Mouse (Mus musculus) heart, adult 2 months (tissue): ENCODE data around the gene Plcl2. TPM values are rescaled to one million over a fixed set of nuclear protein-coding genes. Genes with fewer than 3 reads are reported as not detected.

Experiments used
- DNase-seq, 2 experiments: peaks; one replicate each; pipeline ENCODE4 v3.0.0; 2021
- H3K27ac ChIP-seq: fragments of 200-600 bp; 2 replicates; pipeline ENCODE4 v1.8.1; 2022
- H3K27me3 ChIP-seq: fragments of 200-500 bp; 2 replicates; pipeline ENCODE4 v1.6.1; 2012; ENCODE audit warnings: mild to moderate bottlenecking, low read length, inconsistent platforms, mixed read lengths; ENCODE audit not compliant: control insufficient read depth, insufficient read depth
- H3K36me3 ChIP-seq: fragments of 200-500 bp; 2 replicates; pipeline ENCODE4 v1.6.1; 2012; ENCODE audit warnings: low read length, inconsistent platforms; ENCODE audit not compliant: control insufficient read depth, insufficient read depth
- H3K4me1 ChIP-seq: fragments of 200-500 bp; 2 replicates; pipeline ENCODE4 v1.6.1; 2011; ENCODE audit warnings: low read length; ENCODE audit not compliant: control insufficient read depth, insufficient read depth
- H3K4me3 ChIP-seq: fragments of 200-600 bp; 2 replicates; pipeline ENCODE4 v1.8.1; 2022
- H3K79me2 ChIP-seq: fragments of 200-500 bp; replicated peaks from 2 replicates; pipeline ENCODE4 v1.6.1; 2012; ENCODE audit warnings: mild to moderate bottlenecking, inconsistent platforms, low read length, moderate library complexity, mixed read lengths; ENCODE audit not compliant: control insufficient read depth, insufficient read depth
- H3K9ac ChIP-seq: fragments of 200-500 bp; 2 replicates; pipeline ENCODE4 v1.6.1; 2012; ENCODE audit warnings: low read depth, mild to moderate bottlenecking, control low read depth, inconsistent platforms, low read length, mixed read lengths
- CTCF ChIP-seq: fragments of 200-600 bp; IDR thresholded peaks from 2 replicates; pipeline ENCODE4 v1.8.1; 2022; ENCODE audit warnings: antibody characterized with exemption, mild to moderate bottlenecking, moderate library complexity
- EP300 ChIP-seq: fragments of 200-500 bp; IDR thresholded peaks from 2 replicates; pipeline ENCODE4 v1.6.1; 2011; ENCODE audit warnings: low read depth, low read length, control low read depth; ENCODE audit not compliant: insufficient read depth
- POLR2A ChIP-seq: fragments of 200-500 bp; IDR thresholded peaks from 2 replicates; pipeline ENCODE4 v1.6.1; 2011; ENCODE audit warnings: mild to moderate bottlenecking, low read depth, low read length, control low read depth; ENCODE audit not compliant: insufficient read depth
- WGBS: fragments of 180-500 bp; shearing (Covaris S2); methylation state at CpG from one replicate; pipeline ENCODE4 v1.1.7; 2018; 5-methylcytosine and 5-hydroxymethylcytosine counted together
- intact Hi-C: fragments of 180-260 bp; cut with DNase I; formaldehyde crosslinking; loops from one replicate; pipeline ENCODE4 v1.15.1; 2025
- polyA plus RNA-seq: library from polyadenylated mRNA; depleted of rRNA; stranded (reverse); fragments of >200 nt; gene quantifications from 2 replicates; pipeline ENCODE4 v1.2.3, GENCODE M21; 2012
- total RNA-seq, 2 experiments: library from RNA; stranded (reverse); gene quantifications; 2 replicates each; pipeline ENCODE4 v1.2.3; 2021

The Plcl2 gene
- total and polyA plus RNA-seq, 3 experiments = 2.8 to 8.0 (median 7.5) TPM

DNA sequence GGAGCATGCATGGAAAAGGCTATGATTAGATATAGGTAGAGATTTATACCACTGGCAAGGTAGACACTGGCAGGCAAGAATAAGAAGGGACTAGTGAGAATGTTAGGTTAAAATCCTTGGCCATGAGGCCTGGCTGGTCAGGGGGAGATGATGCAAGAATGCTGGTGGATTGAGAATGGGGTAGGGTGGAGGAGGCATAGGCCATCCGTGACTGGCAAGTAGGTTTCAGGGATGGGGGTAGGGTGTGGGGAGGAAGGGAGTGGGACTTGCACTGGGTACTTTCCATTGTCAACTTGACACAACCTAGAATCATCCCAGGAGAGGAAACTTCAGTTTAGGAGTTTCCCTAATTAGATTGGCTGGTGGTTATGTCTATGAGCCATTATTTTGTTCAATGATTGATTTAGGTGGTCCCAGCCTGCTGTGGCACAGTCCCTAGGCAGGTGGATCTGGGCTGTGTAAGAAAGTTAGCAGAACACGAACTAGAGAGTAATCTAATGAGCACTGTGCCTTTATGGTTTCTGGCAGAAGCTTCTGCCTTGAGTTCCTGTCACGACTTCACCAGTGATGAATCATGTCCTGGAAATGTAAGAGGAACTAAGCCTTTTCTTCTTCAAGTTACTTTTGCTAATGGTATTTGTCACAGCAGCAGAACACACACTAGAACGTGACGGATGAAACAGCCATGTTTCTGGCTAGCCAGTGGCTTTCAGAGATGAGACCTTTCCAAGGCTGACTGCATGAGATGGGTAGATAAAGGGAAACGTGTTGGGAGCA is 4.9 kb upstream of the Plcl2 start:
- H3K9ac ChIP-seq = no peak overlapping the region
- intact Hi-C loops = no loop called here

DNA sequence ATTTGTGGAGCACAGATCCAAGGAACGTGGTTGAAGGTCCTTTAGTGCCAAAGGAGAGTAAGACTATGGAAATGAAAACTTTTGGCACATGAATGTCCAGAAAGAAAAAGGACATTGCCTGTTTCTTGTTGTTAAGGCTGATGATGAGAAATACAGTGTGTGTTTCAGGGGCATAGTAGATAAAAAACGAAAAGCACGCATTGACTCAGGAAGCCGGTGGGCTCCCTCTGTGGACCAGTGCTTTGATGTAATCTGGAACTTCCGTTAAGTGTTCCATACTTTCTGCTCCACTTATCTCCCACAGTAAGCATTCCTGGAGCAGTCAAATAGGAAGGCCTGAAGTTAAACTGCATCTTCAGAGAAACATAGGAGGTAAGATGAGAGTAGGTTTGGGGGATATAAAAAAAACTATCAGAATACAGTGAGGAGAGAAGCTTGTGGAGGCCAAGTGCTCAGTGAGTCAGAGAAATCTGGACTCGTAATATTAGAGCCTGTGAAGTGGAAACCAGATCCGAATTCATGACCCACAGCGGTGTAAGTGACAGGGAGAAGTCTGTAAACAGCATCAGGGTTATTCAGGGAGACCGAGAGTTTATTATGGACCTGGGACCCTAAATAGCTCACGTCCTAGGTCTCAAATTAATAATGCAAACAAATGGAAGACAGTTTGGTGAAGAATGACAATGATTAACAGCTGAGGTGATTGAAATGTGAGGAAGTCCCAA is 3.1 kb upstream of the Plcl2 start:
- Histone ChIP-seq H3K27ac (no peak overlapping the region), H3K4me3 (no peak overlapping the region), H3K79me2 (no peaks in the 10 kb centered on the region), H3K36me3 (no peaks in the 10 kb centered on the region), H3K27me3 (no peaks in the 10 kb centered on the region), H3K4me1 (peaks cover 5% of the 10 kb centered on the region), H3K9ac (no peak overlapping the region)
- TF ChIP-seq CTCF (no peak), EP300 (no peak), POLR2A (no peak)
- intact Hi-C loops = loop anchor here (5.0 kb wide), 2 partner anchors 89 to 286 kb away; no protein-coding TSS in a partner anchor
- WGBS = 72% methylated on average over 10 of the region's 10 CpGs
- no peak for DNase-seq

More for the DNA sequence above, 4.9 kb upstream of the Plcl2 start:
- Histone ChIP-seq H3K36me3 (no peaks in the 10 kb centered on the region), H3K27me3 (no peaks in the 10 kb centered on the region), H3K79me2 (no peaks in the 10 kb centered on the region), H3K4me1 (peaks cover 2% of the 10 kb centered on the region), H3K27ac (no peak overlapping the region), H3K4me3 (no peak overlapping the region)
- TF ChIP-seq EP300 (no peak), CTCF (no peak), POLR2A (no peak)
- no peak for DNase-seq
- WGBS = 51% methylated on average over 6 of the region's 6 CpGs

DNA sequence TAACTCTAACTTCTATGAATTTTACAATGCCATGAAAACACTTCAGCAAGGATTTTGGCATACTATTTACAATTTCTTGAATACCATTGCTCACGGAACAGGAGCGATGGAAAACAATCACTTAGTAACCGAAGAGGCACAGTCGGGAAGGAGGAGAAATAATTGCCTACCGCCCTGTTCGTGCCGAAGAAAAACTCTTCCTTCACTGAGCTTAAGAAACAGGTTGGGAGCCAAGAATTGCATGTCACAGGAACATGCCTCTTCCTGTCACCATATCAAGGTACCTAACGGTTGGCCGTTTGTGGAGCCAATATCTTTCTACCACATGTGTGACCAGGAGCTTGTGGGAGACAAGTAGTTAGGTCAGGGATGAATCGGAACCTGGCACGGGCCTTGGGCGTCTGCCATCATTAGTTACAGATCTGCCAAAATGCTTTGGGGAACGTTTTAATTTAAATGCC is 2.3 kb upstream of the Plcl2 start:
- H3K4me3 ChIP-seq = no peak overlapping the region
- TF ChIP-seq EP300 (no peak), POLR2A (no peak), CTCF (no peak)
- peaks cover 5% of the 10 kb centered on the region for H3K4me1 ChIP-seq
- no peak overlapping the region for H3K9ac ChIP-seq
- no peaks in the 10 kb centered on the region for H3K36me3 ChIP-seq
- DNase-seq = peak in 1 of 2 experiments; percentile 11
- H3K27me3 ChIP-seq = no peaks in the 10 kb centered on the region
- 42% methylated on average over 13 of the region's 13 CpGs for WGBS
- no peaks in the 10 kb centered on the region for H3K79me2 ChIP-seq
- intact Hi-C loops = loop anchor here (5.0 kb wide), 2 partner anchors 90 to 285 kb away; no protein-coding TSS in a partner anchor
- no peak overlapping the region for H3K27ac ChIP-seq

DNA sequence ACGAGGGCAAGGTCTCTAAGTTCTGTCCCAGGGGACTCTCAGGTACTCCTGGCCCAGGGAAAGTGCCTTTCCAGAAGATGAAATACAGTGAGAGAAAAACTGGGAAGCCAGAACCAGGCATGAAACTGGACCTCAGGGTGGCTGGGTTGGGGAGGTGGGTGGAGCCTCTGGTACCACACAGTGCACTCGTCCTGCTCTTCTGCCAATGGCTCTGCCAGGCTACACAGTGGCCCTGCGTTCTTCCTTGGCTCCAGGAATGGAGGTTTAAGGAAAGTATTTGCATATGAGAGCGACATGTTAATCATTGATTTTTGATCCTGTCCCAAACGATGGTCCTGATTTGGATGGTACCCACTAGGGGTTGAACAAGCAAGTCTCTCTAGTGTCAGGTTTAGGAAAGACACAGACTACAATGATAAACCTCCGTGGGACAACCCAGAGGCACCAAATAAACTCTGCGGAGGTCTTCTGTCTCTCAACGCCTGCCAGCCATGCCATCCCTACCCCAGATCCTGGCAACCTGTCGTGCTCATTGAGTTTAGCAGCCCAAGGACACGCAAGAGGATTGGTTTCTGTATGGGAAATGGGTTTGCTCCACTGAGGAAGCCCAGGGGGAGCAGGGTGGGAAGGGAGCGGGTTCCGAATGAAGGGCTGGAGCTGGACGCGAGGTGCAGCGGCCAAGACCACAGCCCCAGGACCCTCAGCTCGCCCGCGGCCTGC is 988 bp upstream of the Plcl2 start:
- Histone ChIP-seq H3K4me1 (peaks cover 5% of the 10 kb centered on the region), H3K9ac (peak overlapping the region; percentile 91), H3K27ac (peak overlapping the region; percentile 78), H3K36me3 (no peaks in the 10 kb centered on the region), H3K4me3 (peak overlapping the region; percentile 88), H3K27me3 (no peaks in the 10 kb centered on the region), H3K79me2 (no peaks in the 10 kb centered on the region)
- DNase-seq = no peak
- WGBS = 40% methylated on average over 18 of the region's 18 CpGs
- intact Hi-C loops = loop anchor here (2.0 to 5.0 kb wide), 4 partner anchors 37 to 284 kb away; no protein-coding TSS in a partner anchor
- TF ChIP-seq CTCF (no peak), EP300 (no peak), POLR2A (no peak)

DNA sequence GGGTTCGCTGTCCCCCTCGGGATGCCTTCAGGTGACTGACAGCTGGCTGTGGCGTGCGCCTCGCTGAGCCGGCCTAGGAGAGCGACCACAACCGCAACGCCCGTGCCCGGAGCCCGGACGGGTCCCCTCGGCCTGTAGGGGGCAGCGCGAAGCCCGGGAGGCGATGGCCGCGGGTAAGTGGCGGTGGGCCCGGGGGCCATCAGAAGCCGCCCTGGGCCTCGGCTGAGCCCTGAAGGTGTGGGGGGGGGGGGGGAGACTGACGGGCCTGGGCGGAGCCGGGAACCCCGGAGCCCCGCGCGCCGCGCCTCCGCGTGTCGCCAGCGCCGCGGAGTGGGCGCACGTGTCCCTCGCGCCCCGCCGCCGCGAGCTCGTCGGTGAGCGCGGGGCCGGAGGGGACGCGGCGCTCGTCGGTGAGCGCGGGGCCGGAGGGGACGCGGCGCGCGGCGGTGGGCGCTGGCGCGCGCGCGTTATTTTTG is 390 bp upstream of the Plcl2 start:
- Histone ChIP-seq H3K27ac (peak overlapping the region; percentile 78), H3K4me1 (peaks cover 5% of the 10 kb centered on the region), H3K4me3 (peak overlapping the region; percentile 88), H3K79me2 (0 out of 2 replicates have a peak, but pooled peaks cover 3% of the 10 kb centered on the region), H3K9ac (peak overlapping the region; percentile 91), H3K27me3 (no peaks in the 10 kb centered on the region), H3K36me3 (no peaks in the 10 kb centered on the region)
- under 1% methylated on average over 68 of the region's 72 CpGs for WGBS
- peak; percentile 84 to 86 for DNase-seq
- intact Hi-C loops = loop anchor here (1.0 to 5.0 kb wide), 5 partner anchors 38 to 283 kb away; no protein-coding TSS in a partner anchor
- TF ChIP-seq CTCF (peak; percentile 81), POLR2A (no peak)
